Mouse (Mus musculus) CH12.LX (cell line): ENCODE measurements around the gene Rccd1.

Source experiments
- BHLHE40 ChIP-seq: IDR thresholded peaks from 2 replicates; pipeline ENCODE4 v1.6.1; 2011; ENCODE audit warnings: mild to moderate bottlenecking, low read depth, low read length, improper control_type of control experiment
- CTCF ChIP-seq, 2 experiments: IDR thresholded peaks in 1 of 2; conservative IDR thresholded peaks in 1 of 2; 2 replicates each; pipeline ENCODE4 v1.5.1; 2011 to 2012; ENCODE audit warnings: low read depth in 2 of 2, low read length in 2 of 2, improper control_type of control experiment in 1 of 2, inconsistent platforms in 1 of 2, mild to moderate bottlenecking in 1 of 2, moderate library complexity in 1 of 2
- EP300 ChIP-seq: IDR thresholded peaks from 2 replicates; pipeline ENCODE4 v1.6.1; 2011; ENCODE audit warnings: low read length, improper control_type of control experiment
- GABPA ChIP-seq: IDR thresholded peaks from 2 replicates; pipeline ENCODE4 v1.6.1; 2012; ENCODE audit warnings: low read depth, low read length, improper control_type of control experiment, inconsistent platforms; ENCODE audit not compliant: insufficient replicate concordance
- HCFC1 ChIP-seq: IDR thresholded peaks from 2 replicates; pipeline ENCODE4 v1.6.1; 2012; ENCODE audit warnings: low read depth, mild to moderate bottlenecking, inconsistent platforms, low read length, improper control_type of control experiment
- IRF4 ChIP-seq: IDR thresholded peaks from 2 replicates; pipeline ENCODE4 v1.6.1; 2014; ENCODE audit warnings: low read depth, mild to moderate bottlenecking, inconsistent platforms, low read length, improper control_type of control experiment
- KAT2A ChIP-seq: IDR thresholded peaks from 2 replicates; pipeline ENCODE4 v1.6.1; 2012; ENCODE audit warnings: low read length, improper control_type of control experiment, inconsistent platforms; ENCODE audit not compliant: insufficient replicate concordance
- MAX ChIP-seq: IDR thresholded peaks from 2 replicates; pipeline ENCODE4 v1.6.1; 2011; ENCODE audit warnings: low read length, improper control_type of control experiment
- MYC ChIP-seq: IDR thresholded peaks from 2 replicates; pipeline ENCODE4 v1.6.1; 2011; ENCODE audit warnings: low read depth, mild to moderate bottlenecking, improper control_type of control experiment, low read length
- POLR2A ChIP-seq: IDR thresholded peaks from 2 replicates; pipeline ENCODE4 v1.6.1; 2011; ENCODE audit warnings: low read depth, mild to moderate bottlenecking, improper control_type of control experiment, low read length
- ZC3H11A ChIP-seq: IDR thresholded peaks from 2 replicates; pipeline ENCODE4 v1.6.1; 2012; ENCODE audit warnings: low read depth, mild to moderate bottlenecking, inconsistent platforms, low read length, improper control_type of control experiment
- ZKSCAN1 ChIP-seq: IDR thresholded peaks from 2 replicates; pipeline ENCODE4 v1.6.1; 2012; ENCODE audit warnings: low read depth, inconsistent platforms, low read length, improper control_type of control experiment, borderline replicate concordance

GRCm38 (mm10) chr7:80372667-80373066 lies 48.4 kb upstream of the Rccd1 start:
- TF ChIP-seq CTCF (conservative IDR thresholded peaks at IDR 0.05 in 1 of 2, IDR thresholded peaks at IDR 0.05 in 1 of 2; ENCODE audit: low read depth in 2 of 2, low read length in 2 of 2) (no peak), MAX (no peak), ZC3H11A (no peak), IRF4 (no peak), EP300 (no peak), BHLHE40 (no peak), KAT2A (no peak), POLR2A (no peak), HCFC1 (no peak), ZKSCAN1 (no peak), GABPA (no peak), MYC (no peak)
